Mouse (Mus musculus) megakaryocyte, embryonic 14.5 days (primary cell): ENCODE measurements around the gene Gpnmb.

Experiments used
- FLI1 ChIP-seq: IDR thresholded peaks from 2 replicates; pipeline ENCODE4 v1.6.1; 2012; ENCODE audit warnings: low read length, inconsistent platforms, mixed read lengths
- GATA1 ChIP-seq: IDR thresholded peaks from 3 replicates; pipeline ENCODE4 v1.6.1; 2012; ENCODE audit warnings: mixed read lengths, low read length, inconsistent platforms, borderline replicate concordance

DNA sequence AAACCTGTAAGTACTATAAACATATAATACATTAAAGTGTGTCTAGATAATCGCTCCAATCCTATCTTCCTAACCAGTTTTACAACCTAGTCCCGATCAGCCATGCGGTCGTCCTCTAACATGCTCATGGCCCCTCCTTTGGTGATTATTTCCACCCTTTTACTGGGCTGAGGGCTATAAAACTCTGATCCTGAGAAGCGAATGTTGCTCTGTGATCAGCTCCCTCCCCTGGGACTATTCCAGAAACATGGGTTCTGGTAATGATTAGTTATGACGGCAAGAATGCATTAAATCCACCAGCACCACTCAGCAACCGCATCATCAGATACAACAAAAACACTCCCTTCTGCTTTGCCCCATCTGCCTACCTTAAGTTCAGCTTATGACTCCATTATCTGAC lies 77.5 kb downstream of the Gpnmb start:
- TF ChIP-seq GATA1 (no peak), FLI1 (no peak)
